Mouse (Mus musculus) spleen, adult 12 weeks (tissue): ENCODE results near the gene Psmb2.
A peak's percentile ranks its signal among the peaks of the same experiment; 100 is the strongest.

Source experiments
- DNase-seq: peaks from one replicate; pipeline ENCODE4 v3.0.0; 2022; ENCODE audit warnings: low spot score

The Psmb2 gene

GRCm38 (mm10) chr4:126677054-126678003 lies at the start of gene Psmb2:
Gene Psmb2 (plus strand): TSS chr4:126677630.
- DNase-seq, result peak; percentile 98

- no peak for DNase-seq
Measured at GRCm38 (mm10) chr4:126631922-126632321, 45.5 kb upstream of the Psmb2 start.

- no peak for DNase-seq
Measured at GRCm38 (mm10) chr4:126632668-126633067, 44.8 kb upstream of the Psmb2 start.

- DNase-seq, result no peak
Measured at GRCm38 (mm10) chr4:126636330-126636729, 41.1 kb upstream of the Psmb2 start.

- no peak for DNase-seq
Measured at GRCm38 (mm10) chr4:126637446-126637845, 40.0 kb upstream of the Psmb2 start.

GRCm38 (mm10) chr4:126639339-126639738 lies 38.1 kb upstream of the Psmb2 start:
- no peak for DNase-seq

GRCm38 (mm10) chr4:126641901-126642300 lies 35.5 kb upstream of the Psmb2 start:
- DNase-seq, result no peak

- no peak for DNase-seq
Measured at GRCm38 (mm10) chr4:126643815-126644214, 33.6 kb upstream of the Psmb2 start.

- DNase-seq, result no peak
Measured at GRCm38 (mm10) chr4:126644333-126644963, 33.0 kb upstream of the Psmb2 start.

GRCm38 (mm10) chr4:126647996-126648910 lies 29.2 kb upstream of the Psmb2 start:
- DNase-seq, result no peak

- DNase-seq, result no peak
Measured at GRCm38 (mm10) chr4:126653148-126653547, 24.3 kb upstream of the Psmb2 start.

GRCm38 (mm10) chr4:126655356-126655755 lies 22.1 kb upstream of the Psmb2 start:
- DNase-seq, result no peak

- DNase-seq, result no peak
Measured at GRCm38 (mm10) chr4:126661249-126661648, 16.2 kb upstream of the Psmb2 start.

GRCm38 (mm10) chr4:126667075-126667474 lies 10.4 kb upstream of the Psmb2 start:
- DNase-seq, result no peak

- no peak for DNase-seq
Measured at GRCm38 (mm10) chr4:126682298-126682697, 4.9 kb downstream of the Psmb2 start.

- DNase-seq, result no peak
Measured at GRCm38 (mm10) chr4:126683084-126683483, 5.7 kb downstream of the Psmb2 start.

- DNase-seq, result no peak
Measured at GRCm38 (mm10) chr4:126689457-126689856, 12.0 kb downstream of the Psmb2 start.

GRCm38 (mm10) chr4:126693021-126693420 lies 15.6 kb downstream of the Psmb2 start:
- DNase-seq, result no peak

GRCm38 (mm10) chr4:126696908-126697307 lies 19.5 kb downstream of the Psmb2 start:
- DNase-seq, result no peak

- no peak for DNase-seq
Measured at GRCm38 (mm10) chr4:126706630-126707438, 29.4 kb downstream of the Psmb2 start.

- DNase-seq, result no peak
Measured at GRCm38 (mm10) chr4:126707439-126707826, 30.0 kb downstream of the Psmb2 start.
